Mouse (Mus musculus) gastrocnemius, postnatal 25 days (tissue): ENCODE results near the gene Mn1. TPM values are rescaled to one million over a fixed set of nuclear protein-coding genes. Genes with fewer than 3 reads are reported as not detected.

Source experiments
- DNase-seq: peaks from one replicate; pipeline ENCODE4 v3.0.0; 2022
- total RNA-seq, 2 experiments: library from RNA; stranded (reverse); gene quantifications; 1 replicate in 1 of 2; 2 replicates in 1 of 2; pipeline ENCODE4 v1.2.3; 2021

The Mn1 gene
- total RNA-seq, 2 experiments from 2014 or later = 49.1 to 75.2 TPM

DNA sequence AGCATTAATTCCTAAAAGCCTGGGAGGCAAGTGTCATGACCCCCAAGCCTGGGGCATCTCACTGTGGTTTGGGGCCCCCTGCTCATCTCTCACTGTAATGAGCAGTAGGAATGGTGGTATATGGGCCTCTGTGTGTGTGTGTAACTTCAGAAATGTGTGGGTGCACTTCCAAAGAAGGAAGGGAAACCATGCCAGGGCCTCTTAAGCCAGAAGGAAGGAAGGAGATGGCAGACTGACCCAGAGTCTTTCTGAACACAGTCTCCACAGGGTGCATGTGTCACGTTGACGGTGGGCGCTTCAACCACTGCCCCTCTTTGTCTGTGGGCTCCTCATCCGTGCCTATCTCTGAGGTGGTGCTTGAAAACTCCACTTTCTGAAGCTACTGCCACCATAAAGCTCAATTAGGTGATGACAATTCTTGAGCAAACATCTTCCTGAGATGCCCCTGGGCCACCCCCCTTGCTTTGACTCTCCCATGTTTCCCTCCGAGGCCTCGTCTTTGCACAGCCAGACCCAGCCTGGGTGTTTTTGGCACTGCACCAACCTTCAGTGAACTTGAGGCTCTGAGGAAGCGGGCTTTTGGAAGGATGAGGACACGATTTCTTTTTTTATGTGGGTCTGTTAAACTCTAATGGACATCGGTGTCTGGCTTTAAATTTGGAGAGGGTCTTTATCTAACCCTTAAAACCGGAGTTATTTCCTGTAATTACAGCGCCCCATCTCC lies 14.0 kb downstream of the Mn1 start:
- DNase-seq = no peak

- no peak for DNase-seq
Measured at GRCm38 (mm10) chr5:111432842-111433241, 15.7 kb downstream of the Mn1 start.

- DNase-seq = no peak
Measured at GRCm38 (mm10) chr5:111434342-111434842, 17.2 kb downstream of the Mn1 start.

GRCm38 (mm10) chr5:111436260-111436659 lies 19.1 kb downstream of the Mn1 start:
- no peak for DNase-seq

DNA sequence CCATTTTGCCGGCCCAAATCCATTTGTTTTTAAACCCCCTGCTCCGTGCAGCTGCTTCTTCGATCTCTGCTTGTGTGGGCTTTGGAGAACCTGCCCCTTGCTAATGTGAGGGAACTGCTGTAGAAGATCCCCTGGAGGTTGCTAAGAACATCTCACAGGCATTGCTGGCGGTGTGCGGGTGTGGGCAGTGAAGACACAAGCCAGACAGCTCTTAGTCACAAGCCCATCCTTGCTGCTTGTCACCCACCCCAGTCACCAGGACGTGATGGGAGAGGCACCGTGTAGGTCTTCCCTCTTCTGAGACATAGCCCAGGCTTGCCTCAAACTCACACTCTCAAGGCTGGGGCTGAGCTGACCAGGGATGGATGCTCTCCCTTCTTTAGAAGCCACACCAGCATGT lies 20.0 kb downstream of the Mn1 start:
- DNase-seq = no peak

DNA sequence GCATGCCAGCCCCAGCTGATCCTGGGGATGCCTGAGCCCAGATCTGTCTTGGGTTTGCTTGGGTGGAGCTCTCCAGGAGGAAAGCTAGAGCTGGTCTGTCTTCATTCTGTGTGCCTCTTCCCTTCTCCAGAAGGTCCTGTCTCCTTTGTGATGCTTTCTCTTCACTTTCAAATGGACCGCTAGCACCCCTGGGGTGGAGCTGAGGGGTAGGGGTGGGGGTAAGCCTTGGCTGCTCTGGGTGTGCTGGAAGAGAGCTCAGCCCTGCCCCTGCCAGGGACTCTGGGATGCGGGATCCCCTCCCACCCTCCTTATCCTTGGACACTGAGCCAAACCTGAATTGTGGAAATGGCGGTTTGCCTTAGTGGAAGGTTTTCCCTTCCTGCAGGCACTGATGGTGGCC lies 21.2 kb downstream of the Mn1 start:
- DNase-seq = no peak

DNA sequence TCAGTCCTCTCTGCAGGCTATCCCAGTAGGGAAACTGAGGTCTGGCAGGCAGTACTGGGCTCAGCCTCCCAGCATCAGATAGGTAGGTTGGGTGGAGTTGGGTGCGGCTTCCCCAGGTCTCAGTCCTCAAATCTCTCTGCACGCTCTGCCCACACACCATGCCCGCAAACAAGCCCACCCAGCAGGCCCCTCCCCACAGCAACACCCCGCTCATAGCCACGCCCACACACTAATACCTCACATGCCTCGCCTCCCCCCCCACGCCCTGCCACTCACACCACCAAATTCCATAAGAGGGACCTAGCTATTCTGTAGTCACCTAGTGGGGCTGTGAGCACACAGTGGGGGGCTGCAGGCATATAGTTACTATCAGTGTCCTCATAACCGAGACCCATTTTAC lies 21.7 kb downstream of the Mn1 start:
- no peak for DNase-seq

- no peak for DNase-seq
Measured at GRCm38 (mm10) chr5:111440264-111440663, 23.1 kb downstream of the Mn1 start.

GRCm38 (mm10) chr5:111442151-111442871 lies 25.1 kb downstream of the Mn1 start:
- no peak for DNase-seq

DNA sequence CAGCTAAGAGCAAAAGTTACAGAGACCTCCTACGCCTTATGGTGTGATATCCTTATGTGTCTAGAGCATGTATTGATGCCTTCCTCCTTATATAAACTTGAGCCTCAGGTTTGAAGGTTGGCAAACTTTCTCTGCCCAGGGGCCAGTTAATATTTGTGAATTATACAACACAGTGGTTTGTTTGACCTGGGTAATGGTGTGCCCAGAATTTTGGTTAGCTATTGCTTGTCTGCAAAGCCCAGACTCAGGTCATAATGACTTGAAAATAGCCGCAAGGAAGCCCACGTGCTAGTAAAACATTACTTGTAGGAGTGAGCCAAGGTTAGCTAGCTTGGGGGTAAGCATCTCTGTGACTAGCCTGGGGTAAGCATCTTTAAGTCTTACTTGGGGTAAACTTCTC lies 26.5 kb downstream of the Mn1 start:
- DNase-seq = no peak

DNA sequence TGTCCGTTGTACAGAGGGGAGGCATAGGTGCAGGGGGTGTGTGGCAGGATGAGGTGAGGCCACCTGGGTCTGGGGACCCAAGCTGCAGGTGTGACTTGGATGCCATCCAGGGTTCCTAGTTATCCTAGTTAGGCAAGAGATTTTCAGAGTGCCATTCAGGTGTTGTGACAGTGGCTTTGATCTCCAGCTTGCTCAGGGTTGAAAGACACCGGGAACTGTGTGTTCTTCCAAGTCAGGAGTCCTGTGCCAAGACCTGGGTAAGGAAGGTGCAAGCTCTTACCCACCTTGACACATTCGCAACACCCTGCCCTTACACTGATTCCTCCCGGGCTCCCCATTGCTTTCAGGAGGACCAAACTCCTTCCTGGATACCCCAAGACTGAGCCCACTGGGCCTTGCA lies 27.2 kb downstream of the Mn1 start:
- DNase-seq = no peak

DNA sequence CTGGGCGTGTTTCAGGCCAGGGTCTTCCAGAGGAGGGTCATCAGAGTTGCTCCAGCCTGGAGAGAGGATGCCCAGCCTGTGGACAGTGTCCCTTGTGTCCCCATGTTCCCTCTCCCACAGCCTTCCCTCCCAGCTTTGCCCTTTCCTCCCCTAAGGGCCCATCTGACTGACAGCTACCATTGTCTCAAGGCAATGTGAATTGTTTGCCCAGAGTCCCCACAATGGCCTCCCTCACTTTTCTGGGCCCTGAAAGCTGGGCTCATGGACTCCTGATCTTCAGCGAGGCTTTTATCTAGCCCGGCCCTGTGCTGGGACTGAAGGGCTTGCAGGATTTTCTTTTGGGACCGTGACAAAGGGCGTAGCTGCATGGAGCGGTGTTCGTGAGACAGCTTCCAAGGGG lies 29.5 kb downstream of the Mn1 start:
- DNase-seq = no peak

- no peak for DNase-seq
Measured at GRCm38 (mm10) chr5:111449700-111450099, 32.5 kb downstream of the Mn1 start.

GRCm38 (mm10) chr5:111454240-111454639 lies 37.1 kb downstream of the Mn1 start:
- DNase-seq = no peak

DNA sequence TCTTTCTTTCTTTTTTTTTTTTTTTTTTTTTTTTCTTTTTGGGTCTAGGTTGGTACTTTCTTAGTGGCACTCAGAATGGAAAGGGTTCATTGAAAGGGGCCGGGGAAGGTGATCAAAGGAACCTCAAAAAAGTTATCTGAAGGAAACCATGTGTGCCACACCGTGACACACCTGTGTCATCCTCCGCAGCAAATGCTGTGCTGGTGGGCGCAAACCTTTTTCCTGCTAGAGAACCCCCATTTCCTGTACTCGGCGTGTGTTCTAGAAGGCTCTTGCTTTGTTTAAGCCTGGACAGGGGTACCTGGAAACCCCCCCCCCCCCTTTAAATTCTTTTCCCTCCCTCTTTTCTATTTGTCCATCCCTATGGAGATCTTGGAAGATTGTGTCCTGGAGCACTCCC lies 37.7 kb downstream of the Mn1 start:
- DNase-seq = no peak

DNA sequence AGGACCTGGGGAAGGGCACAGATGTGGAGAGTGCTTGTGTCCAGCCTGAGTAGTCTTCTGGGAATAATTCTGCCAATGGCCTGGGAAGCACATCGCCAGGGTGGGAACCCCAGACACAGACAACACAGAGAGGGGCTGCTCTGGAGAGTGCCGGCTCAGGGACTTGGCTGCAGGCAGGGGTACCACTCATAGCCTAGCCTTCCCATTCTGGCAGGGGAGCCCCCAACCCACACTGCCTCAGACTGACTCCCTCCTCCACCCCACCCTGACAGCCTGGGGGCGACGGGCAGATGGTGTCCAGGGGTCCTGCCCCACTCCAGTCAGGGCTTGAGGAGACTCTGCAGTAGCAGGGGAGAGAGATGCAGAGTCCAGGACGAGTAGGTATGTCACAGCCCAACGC lies 41.5 kb downstream of the Mn1 start:
- no peak for DNase-seq

GRCm38 (mm10) chr5:111465811-111466299 lies 48.7 kb downstream of the Mn1 start:
- peak; percentile 57 for DNase-seq

- no peak for DNase-seq
Measured at GRCm38 (mm10) chr5:111466429-111466828, 49.3 kb downstream of the Mn1 start.

DNA sequence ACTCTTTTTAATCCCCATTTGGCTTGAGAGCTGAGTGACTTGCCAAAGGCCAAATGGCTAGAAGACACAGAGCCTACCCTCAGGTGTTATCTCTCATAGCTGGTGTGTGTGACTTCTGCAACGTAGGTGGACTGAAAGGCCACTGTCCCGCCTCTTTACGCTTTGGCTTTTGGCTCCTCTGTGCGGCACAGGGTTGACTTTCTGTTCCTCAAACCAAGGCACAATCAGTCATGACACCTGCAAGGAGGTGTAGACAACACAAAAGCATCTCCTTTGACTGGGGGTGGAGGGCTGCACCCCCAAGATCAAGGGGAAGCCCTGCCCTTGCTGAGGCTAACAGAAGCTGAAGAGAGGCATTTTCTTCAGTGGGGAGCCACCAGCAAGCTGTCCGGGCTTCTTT lies 50.5 kb downstream of the Mn1 start:
- no peak for DNase-seq

GRCm38 (mm10) chr5:111469195-111469882 lies 52.2 kb downstream of the Mn1 start:
- no peak for DNase-seq

DNA sequence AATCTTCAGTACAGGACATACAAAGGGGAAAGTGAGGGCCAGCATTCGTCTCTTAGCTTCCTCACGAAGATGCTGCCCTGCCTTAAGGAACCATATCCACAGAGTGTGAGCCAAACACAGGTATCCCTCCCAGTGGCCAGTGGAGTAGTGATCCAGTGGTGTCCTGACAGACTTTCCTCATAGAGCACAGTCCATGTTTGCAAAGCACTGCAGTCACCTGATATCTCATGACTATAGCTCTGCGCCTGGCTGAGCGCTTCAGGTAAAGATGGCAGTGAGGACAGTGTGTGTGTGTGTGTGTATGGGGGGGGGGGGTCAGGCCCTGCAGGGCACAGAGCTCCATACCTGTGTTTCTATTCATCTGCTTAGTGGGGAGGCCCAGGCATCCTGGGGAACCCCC lies 53.7 kb downstream of the Mn1 start:
- DNase-seq = no peak

- DNase-seq = peak; percentile 37
Measured at GRCm38 (mm10) chr5:111473425-111473824, 56.3 kb downstream of the Mn1 start.

- DNase-seq = no peak
Measured at GRCm38 (mm10) chr5:111475721-111476120, 58.6 kb downstream of the Mn1 start.
